ENCODE assay signal across 13 mouse cellular contexts in the genomic region with DNA sequence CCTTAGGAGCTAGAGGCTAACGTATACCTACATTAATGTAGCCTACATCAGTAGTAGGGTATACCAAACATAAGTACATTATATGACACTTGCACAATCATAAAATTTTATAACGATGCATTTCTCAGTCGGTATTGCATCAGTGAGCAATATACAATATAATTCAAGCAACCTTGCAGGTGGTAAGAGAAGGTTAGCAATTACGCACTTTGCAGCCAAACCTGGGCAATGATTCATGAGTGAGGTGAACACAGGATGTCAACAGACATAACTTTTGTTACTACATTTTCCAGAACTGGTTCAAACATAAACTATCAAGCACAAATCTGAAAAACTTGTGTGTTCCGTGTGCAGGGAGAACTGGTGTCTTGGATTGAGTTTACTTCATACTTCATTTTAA.
"Had no signal": no experiment of that assay in that cellular context is flagged by ENCODE, and none has a peak within 500 bp of the region (broad histone marks: within the 10 kb centered on the region; RNA-seq: fewer than 3 reads in every experiment).

No protein-coding gene starts in this region.

- H3K27me3 ChIP-seq: limb, embryonic 12.5 days; limb, embryonic 15.5 days; midbrain, embryonic 13.5 days had no signal

- H3K27ac ChIP-seq: limb, embryonic 12.5 days; limb, embryonic 15.5 days; liver, embryonic 14.5 days; macrophage; midbrain, embryonic 13.5 days had no signal

- DNase-seq: kidney, postnatal 25 days; left cerebral cortex, postnatal 4 days; liver, postnatal 0 days; lung, embryonic 14.5 days; thymus, adult 18-20 months; thymus, postnatal 36 days had no signal

- H3K4me1 ChIP-seq: limb, embryonic 12.5 days; limb, embryonic 15.5 days; midbrain, embryonic 13.5 days had no signal

- H3K4me3 ChIP-seq: limb, embryonic 12.5 days; limb, embryonic 15.5 days; midbrain, embryonic 13.5 days had no signal

- H3K4me2 ChIP-seq: limb, embryonic 12.5 days; limb, embryonic 15.5 days; liver, embryonic 11.5 days; lung, embryonic 14.5 days; midbrain, embryonic 13.5 days had no signal

- H3K9me3 ChIP-seq: limb, embryonic 12.5 days; limb, embryonic 15.5 days; midbrain, embryonic 13.5 days had no signal

- H3K9ac ChIP-seq: limb, embryonic 12.5 days; limb, embryonic 15.5 days; liver, embryonic 14.5 days; liver, postnatal 0 days; lung, embryonic 14.5 days; midbrain, embryonic 13.5 days had no signal

- H3K36me3 ChIP-seq: limb, embryonic 12.5 days; limb, embryonic 15.5 days; midbrain, embryonic 13.5 days had no signal

- ATAC-seq: liver, postnatal 0 days; lung, postnatal 0 days; midbrain, embryonic 13.5 days had no signal
